Mouse (Mus musculus): ENCODE results near the gene Folr2.

Folr2 gene

GRCm38 (mm10) chr7:101823758-101824630, 33.0 kb downstream of the Folr2 start:
- no peak for DNase-seq (ENCODE audit: low spot score in 2 of 2)

DNA sequence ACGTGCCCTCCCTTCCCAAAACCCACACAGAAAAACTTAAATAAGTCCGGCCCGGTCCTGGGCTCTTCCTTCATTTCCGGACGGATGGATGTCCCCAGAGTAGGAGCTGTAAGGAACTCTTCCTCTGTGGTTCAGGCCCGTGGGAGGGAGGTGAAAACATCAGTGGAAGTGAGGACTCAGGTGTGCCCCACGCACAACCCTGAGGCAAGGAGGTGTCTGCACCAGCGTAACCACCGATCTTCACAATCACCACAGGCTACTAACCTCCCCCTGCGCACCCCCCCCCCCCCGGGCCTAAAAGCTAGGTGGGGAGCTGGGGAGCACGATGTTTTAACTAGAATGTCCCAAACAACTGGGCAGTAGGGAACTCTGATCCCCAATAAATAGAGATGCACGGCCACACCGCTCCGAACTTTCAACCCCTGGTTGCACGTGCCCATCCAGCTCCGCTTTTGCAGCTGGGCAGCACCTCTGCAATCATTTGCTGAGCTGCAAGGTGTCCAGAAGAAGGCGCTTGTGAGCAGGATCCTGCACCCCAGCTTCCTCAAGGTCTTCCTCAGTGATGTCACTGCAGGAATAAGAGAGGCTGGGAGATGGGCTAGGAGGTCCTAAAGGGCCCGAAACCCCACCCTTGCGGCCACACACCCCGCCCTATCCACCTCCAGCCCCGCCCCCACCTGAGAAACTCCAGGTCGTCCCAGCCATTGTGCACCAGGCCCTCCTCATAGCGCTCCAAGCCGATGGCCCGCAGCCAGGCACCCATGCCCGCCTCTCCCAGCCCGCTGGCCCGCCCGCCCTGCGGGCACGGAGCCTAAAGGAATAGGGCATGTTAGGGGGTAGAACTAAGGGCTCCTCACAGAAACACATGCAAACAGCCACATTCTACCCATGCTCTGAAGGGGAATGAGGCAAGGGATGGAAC, 33.9 kb downstream of the Folr2 start:
- no peak for DNase-seq (ENCODE audit: low spot score in 2 of 2)

- no peak for DNase-seq (ENCODE audit: low spot score in 2 of 2)
These were observed 35.2 kb downstream of the Folr2 start for GRCm38 (mm10) chr7:101821571-101822501.

DNA sequence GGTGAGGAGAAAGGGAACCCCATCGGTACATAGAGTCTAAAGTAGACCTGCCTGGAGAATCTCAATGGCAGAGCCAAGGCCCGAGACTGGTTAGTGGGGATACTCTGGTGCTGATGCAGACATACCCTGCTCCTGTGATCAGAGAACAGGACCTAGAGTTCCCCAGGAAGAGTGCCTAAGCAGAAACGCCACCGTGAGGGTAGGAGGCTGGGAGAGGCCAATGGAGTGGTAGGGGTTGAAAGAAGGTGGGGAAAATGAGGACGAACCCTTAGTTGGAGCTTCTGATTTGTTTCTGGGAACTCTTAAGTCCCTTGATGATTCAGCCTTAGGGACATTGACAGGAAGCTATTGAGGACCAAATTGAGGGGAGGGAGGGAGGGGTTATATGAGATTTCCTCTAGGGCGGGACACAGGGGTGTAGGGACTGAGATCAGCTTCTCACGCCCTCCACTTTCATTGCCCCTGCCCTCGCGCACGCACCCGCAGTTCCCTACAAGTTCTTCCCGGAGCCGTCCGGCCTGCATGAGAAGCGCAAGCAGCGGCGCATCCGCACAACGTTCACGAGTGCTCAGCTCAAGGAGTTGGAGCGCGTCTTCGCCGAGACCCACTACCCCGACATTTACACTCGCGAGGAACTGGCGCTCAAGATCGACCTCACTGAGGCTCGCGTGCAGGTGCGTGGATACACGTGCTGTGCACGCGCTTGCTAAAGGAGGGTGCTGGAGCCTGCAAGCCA, 36.5 kb downstream of the Folr2 start:
- DNase-seq (ENCODE audit: low spot score in 2 of 2), result no peak

DNA sequence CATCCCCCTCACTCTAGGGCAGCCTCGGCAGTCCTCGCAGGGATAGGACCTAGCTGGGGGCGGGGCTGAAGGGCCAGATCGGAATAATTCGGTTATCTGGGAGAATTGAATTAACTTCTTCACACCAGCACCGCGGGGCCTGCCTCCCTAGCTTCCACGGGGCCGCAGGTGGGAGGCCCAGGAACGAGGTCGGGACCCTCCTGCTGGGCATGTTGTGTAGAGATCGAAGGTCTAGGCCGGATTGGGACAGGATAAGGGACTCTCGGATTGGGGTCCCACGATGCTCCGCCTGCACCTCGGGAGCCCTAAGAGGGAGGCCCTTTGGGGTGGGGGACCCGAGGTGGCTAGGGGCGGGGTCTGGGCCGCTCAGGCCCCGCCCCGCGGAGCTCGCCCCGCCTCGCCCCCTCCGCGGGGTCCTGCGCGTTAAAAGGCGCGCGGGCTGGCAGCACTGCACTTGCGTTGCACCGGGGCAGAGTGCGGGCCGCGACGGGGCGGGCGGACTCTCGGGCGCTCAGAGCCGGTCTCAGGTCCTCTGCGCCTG, 39.1 kb downstream of the Folr2 start, which contains the start of gene Phox2a:
Gene Phox2a, plus strand, starts transcription at position 453 of the 541 bp plus-strand sequence.
- no peak for DNase-seq (ENCODE audit: low spot score in 2 of 2)
